Mouse (Mus musculus) megakaryocyte-erythroid progenitor cell, adult 5-6 weeks (primary cell): ENCODE measurements at regions not wholly inside any gene's neighbourhood (a gene's known extent, or its start where the extent isn't known, plus 50 kb on each side); places are given as distances from the start of the nearest gene placed in this dataset.

Experiments used
- ATAC-seq: replicated peaks from 2 replicates; pipeline ENCODE4 v1.8.0; 2016; ENCODE audit warnings: mild to moderate bottlenecking, inconsistent platforms; ENCODE audit not compliant: severe bottlenecking, poor library complexity, low FRiP score, low TSS enrichment

- ATAC-seq = no peak
These were observed 83.7 kb upstream of the Ppp2r5a start for GRCm38 (mm10) chr1:191486766-191487165.

- no peak for ATAC-seq
These were observed 81.8 kb upstream of the Ppp2r5a start for GRCm38 (mm10) chr1:191484726-191485425.

- ATAC-seq = peak; percentile 12; the same call in 1 of the 2 replicates
These were observed 76.9 kb upstream of the Ppp2r5a start for GRCm38 (mm10) chr1:191479906-191480379.

GRCm38 (mm10) chr1:191472551-191472950 is 69.5 kb upstream of the Ppp2r5a start:
- no peak for ATAC-seq

- ATAC-seq = no peak
These were observed 68.4 kb upstream of the Ppp2r5a start for GRCm38 (mm10) chr1:191471489-191471888.

GRCm38 (mm10) chr1:191470190-191470985 is 67.3 kb upstream of the Ppp2r5a start:
- no peak; the same call in 1 of the 2 replicates for ATAC-seq

- 0 out of 2 replicates have a peak, but pooled peaks have one; percentile 12 for ATAC-seq
These were observed 65.9 kb upstream of the Ppp2r5a start for GRCm38 (mm10) chr1:191468837-191469529.

- no peak for ATAC-seq
These were observed 63.2 kb upstream of the Ppp2r5a start for GRCm38 (mm10) chr1:191466261-191466660.

- ATAC-seq = no peak
These were observed 62.7 kb upstream of the Ppp2r5a start for GRCm38 (mm10) chr1:191465723-191466122.

- no peak for ATAC-seq
These were observed 62.1 kb upstream of the Ppp2r5a start for GRCm38 (mm10) chr1:191465170-191465569.

GRCm38 (mm10) chr1:191461811-191462491 is 58.9 kb upstream of the Ppp2r5a start:
- ATAC-seq = 0 out of 2 replicates have a peak, but pooled peaks have one; percentile 38

- ATAC-seq = no peak
These were observed 56.0 kb upstream of the Ppp2r5a start for GRCm38 (mm10) chr1:191459066-191459465.

GRCm38 (mm10) chr1:191458292-191458691 is 55.2 kb upstream of the Ppp2r5a start:
- no peak for ATAC-seq

- ATAC-seq = no peak
These were observed 54.0 kb upstream of the Ppp2r5a start for GRCm38 (mm10) chr1:191457103-191457502.

- no peak for ATAC-seq
These were observed 51.5 kb upstream of the Ppp2r5a start for GRCm38 (mm10) chr1:191454604-191455003.

GRCm38 (mm10) chr1:191453589-191453988 is 50.5 kb upstream of the Ppp2r5a start:
- ATAC-seq = no peak
